Mouse (Mus musculus): Measurements from ENCODE around the gene Hist1h2bg. TPM values are rescaled to one million over a fixed set of nuclear protein-coding genes. Genes with fewer than 3 reads are reported as not detected.

The Hist1h2bg gene
- polyA plus RNA-seq, 1 experiment from 2014 or later: 10.7 TPM

Small RNAs within 50 kb of the gene (microRNA-seq; reads per million reads assigned to microRNA genes)
- gene Gm44297 (not detected), gene Gm44359 (not detected), gene Gm44394 (not detected)

Other genes starting within 250 kb of the Hist1h2bg start
- 19.6 and 25.9 TPM in 2 replicates for gene Zfp322a, start 202.2 kb upstream of the Hist1h2bg start, polyA plus RNA-seq (2015; fragmentation: Nextera tagmentation; extraction: Ambion mirVana)
- gene Abt1, start 147.5 kb upstream of the Hist1h2bg start, polyA plus RNA-seq (2015; fragmentation: Nextera tagmentation; extraction: Ambion mirVana): 7.0 and 8.6 TPM in 2 replicates
- not detected in 2 replicates for gene Btn1a1, start 105.5 kb upstream of the Hist1h2bg start, polyA plus RNA-seq (2015; fragmentation: Nextera tagmentation; extraction: Ambion mirVana)
- gene Btn2a2, start 82.5 kb upstream of the Hist1h2bg start, polyA plus RNA-seq (2015; fragmentation: Nextera tagmentation; extraction: Ambion mirVana): not detected in 2 replicates
- 24.9 and 35.3 TPM in 2 replicates for gene Hist1h4h, start 40.3 kb upstream of the Hist1h2bg start, polyA plus RNA-seq (2015; fragmentation: Nextera tagmentation; extraction: Ambion mirVana)
- gene Hist1h2af, start 37.5 kb upstream of the Hist1h2bg start, polyA plus RNA-seq (2015; fragmentation: Nextera tagmentation; extraction: Ambion mirVana): 1.5 and 3.4 TPM in 2 replicates
- 1.7 and 2.1 TPM in 2 replicates for gene Hist1h3g, start 36.0 kb upstream of the Hist1h2bg start, polyA plus RNA-seq (2015; fragmentation: Nextera tagmentation; extraction: Ambion mirVana)
- gene Hist1h2bh, start 28.0 kb upstream of the Hist1h2bg start, polyA plus RNA-seq (2015; fragmentation: Nextera tagmentation; extraction: Ambion mirVana): 0.54 and 0.58 TPM in 2 replicates
- 0.28 and 0.43 TPM in 2 replicates for gene Hist1h3f, start 27.3 kb upstream of the Hist1h2bg start, polyA plus RNA-seq (2015; fragmentation: Nextera tagmentation; extraction: Ambion mirVana)
- gene Hist1h4f, start 19.7 kb upstream of the Hist1h2bg start, polyA plus RNA-seq (2015; fragmentation: Nextera tagmentation; extraction: Ambion mirVana): not detected in 2 replicates
- 0.58 and 0.60 TPM in 2 replicates for gene Hist1h1d, start 18.1 kb upstream of the Hist1h2bg start, polyA plus RNA-seq (2015; fragmentation: Nextera tagmentation; extraction: Ambion mirVana)
- gene Hist1h3e, start 9.0 kb upstream of the Hist1h2bg start, polyA plus RNA-seq (2015; fragmentation: Nextera tagmentation; extraction: Ambion mirVana): 1.8 and 2.0 TPM in 2 replicates
- gene Hist1h2ae, start 176 bp upstream of the Hist1h2bg start, polyA plus RNA-seq (2015; fragmentation: Nextera tagmentation; extraction: Ambion mirVana): 14.0 and 18.1 TPM in 2 replicates
- 1.5 and 2.6 TPM in 2 replicates for gene Hist1h2bf, start 2.8 kb downstream of the Hist1h2bg start, polyA plus RNA-seq (2015; fragmentation: Nextera tagmentation; extraction: Ambion mirVana)
- gene Hist1h2ad, start 3.0 kb downstream of the Hist1h2bg start, polyA plus RNA-seq (2015; fragmentation: Nextera tagmentation; extraction: Ambion mirVana): 1.7 and 1.9 TPM in 2 replicates
- gene Hist1h3d, start 4.4 kb downstream of the Hist1h2bg start, polyA plus RNA-seq (2015; fragmentation: Nextera tagmentation; extraction: Ambion mirVana): 2.9 and 3.4 TPM in 2 replicates
- 24.3 and 29.2 TPM in 2 replicates for gene Hist1h4d, start 10.2 kb downstream of the Hist1h2bg start, polyA plus RNA-seq (2015; fragmentation: Nextera tagmentation; extraction: Ambion mirVana)
- 1.1 and 1.4 TPM in 2 replicates for gene Hist1h2be, start 49.7 kb downstream of the Hist1h2bg start, polyA plus RNA-seq (2015; fragmentation: Nextera tagmentation; extraction: Ambion mirVana)
- gene Hist1h1e, start 51.2 kb downstream of the Hist1h2bg start, polyA plus RNA-seq (2015; fragmentation: Nextera tagmentation; extraction: Ambion mirVana): 5.4 and 5.8 TPM in 2 replicates
- gene Hist1h2ac, start 112.6 kb downstream of the Hist1h2bg start, polyA plus RNA-seq (2015; fragmentation: Nextera tagmentation; extraction: Ambion mirVana): 1.00 and 1.2 TPM in 2 replicates
- gene Hist1h2bc, start 112.8 kb downstream of the Hist1h2bg start, polyA plus RNA-seq (2015; fragmentation: Nextera tagmentation; extraction: Ambion mirVana): 161 and 192 TPM in 2 replicates
- not detected in 2 replicates for gene Hist1h1t, start 124.4 kb downstream of the Hist1h2bg start, polyA plus RNA-seq (2015; fragmentation: Nextera tagmentation; extraction: Ambion mirVana)
- gene Hist1h4c, start 127.1 kb downstream of the Hist1h2bg start, polyA plus RNA-seq (2015; fragmentation: Nextera tagmentation; extraction: Ambion mirVana): 1.8 TPM in 2 replicates
- 8.0 and 9.7 TPM in 2 replicates for gene Hfe, start 139.5 kb downstream of the Hist1h2bg start, polyA plus RNA-seq (2015; fragmentation: Nextera tagmentation; extraction: Ambion mirVana)
- 125 and 175 TPM in 2 replicates for gene Hist1h1c, start 167.4 kb downstream of the Hist1h2bg start, polyA plus RNA-seq (2015; fragmentation: Nextera tagmentation; extraction: Ambion mirVana)
- gene Hist1h3c, start 174.2 kb downstream of the Hist1h2bg start, polyA plus RNA-seq (2015; fragmentation: Nextera tagmentation; extraction: Ambion mirVana): 0.41 and 0.98 TPM in 2 replicates
- gene Hist1h2bb, start 175.3 kb downstream of the Hist1h2bg start, polyA plus RNA-seq (2015; fragmentation: Nextera tagmentation; extraction: Ambion mirVana): 0.82 and 1.2 TPM in 2 replicates
- gene Hist1h2ab, start 179.7 kb downstream of the Hist1h2bg start, polyA plus RNA-seq (2015; fragmentation: Nextera tagmentation; extraction: Ambion mirVana): 3.7 and 8.0 TPM in 2 replicates
- 2.0 and 2.8 TPM in 2 replicates for gene Hist1h3b, start 180.9 kb downstream of the Hist1h2bg start, polyA plus RNA-seq (2015; fragmentation: Nextera tagmentation; extraction: Ambion mirVana)
- 1.3 TPM in 1 of 2 replicates, not detected in the other for gene Hist1h4b, start 185.6 kb downstream of the Hist1h2bg start, polyA plus RNA-seq (2015; fragmentation: Nextera tagmentation; extraction: Ambion mirVana)
- 0.33 TPM in 1 of 2 replicates, not detected in the other for gene Hist1h4a, start 189.8 kb downstream of the Hist1h2bg start, polyA plus RNA-seq (2015; fragmentation: Nextera tagmentation; extraction: Ambion mirVana)
- gene Hist1h3a, start 191.0 kb downstream of the Hist1h2bg start, polyA plus RNA-seq (2015; fragmentation: Nextera tagmentation; extraction: Ambion mirVana): 1.9 and 2.7 TPM in 2 replicates
- 0.59 and 0.82 TPM in 2 replicates for gene Hist1h1a, start 192.3 kb downstream of the Hist1h2bg start, polyA plus RNA-seq (2015; fragmentation: Nextera tagmentation; extraction: Ambion mirVana)
- 0.19 and 0.30 TPM in 2 replicates for gene Trim38, start 198.5 kb downstream of the Hist1h2bg start, polyA plus RNA-seq (2015; fragmentation: Nextera tagmentation; extraction: Ambion mirVana)
- gene Slc17a2, start 235.6 kb downstream of the Hist1h2bg start, polyA plus RNA-seq (2015; fragmentation: Nextera tagmentation; extraction: Ambion mirVana): 0.06 TPM in 1 of 2 replicates, not detected in the other